Mouse (Mus musculus) kidney, postnatal 25 days (tissue): ENCODE results near the gene Tnip1.

Experiments used
- DNase-seq, 2 experiments: peaks; one replicate each; pipeline ENCODE4 v3.0.0; 2021; ENCODE audit warnings: mixed read lengths in 2 of 2

Gene Tnip1

DNA sequence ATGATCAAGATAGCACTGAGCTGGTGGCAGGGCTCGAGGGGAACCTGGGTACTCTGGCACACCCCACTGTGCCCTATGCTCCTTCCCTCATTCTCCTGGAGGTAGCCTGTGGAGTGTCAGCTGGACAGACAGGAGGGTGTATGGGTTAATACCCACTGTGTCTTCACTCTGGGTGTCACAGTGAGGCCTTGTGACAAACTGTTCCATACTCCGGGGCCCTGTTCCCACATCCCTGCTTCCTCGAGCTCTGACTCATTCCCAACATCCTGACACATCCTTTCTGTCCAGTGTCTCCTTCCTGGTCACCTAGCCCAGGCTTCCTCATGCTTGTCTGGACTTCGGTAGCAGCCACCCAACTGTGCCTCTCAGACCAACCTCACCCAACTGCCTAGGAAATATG, 56.3 kb downstream of the Tnip1 start:
- peak in 1 of 2 experiments; percentile 49 for DNase-seq

- peak; percentile 66 to 87 for DNase-seq
Measured at GRCm38 (mm10) chr11:54905931-54906330, 56.8 kb downstream of the Tnip1 start.

DNA sequence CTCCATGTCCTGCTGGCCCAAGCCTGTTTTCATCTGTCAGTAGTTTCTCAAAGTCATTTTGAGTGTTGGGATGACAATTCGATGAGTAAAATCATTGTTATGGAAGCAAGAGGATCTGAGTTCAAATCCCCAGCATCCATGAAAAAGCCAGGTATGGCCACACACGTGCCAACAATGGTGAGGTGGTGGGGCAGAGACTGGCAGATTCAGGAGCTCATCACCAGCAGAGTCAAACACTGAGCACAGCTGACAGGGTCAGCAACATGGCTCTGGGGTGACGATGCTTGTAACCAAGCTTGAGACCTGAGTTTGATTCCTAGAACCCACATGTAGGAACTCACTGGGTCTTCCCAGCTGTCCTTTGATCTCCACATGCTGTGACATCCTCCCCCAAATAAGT, 57.6 kb downstream of the Tnip1 start:
- DNase-seq = no peak

DNA sequence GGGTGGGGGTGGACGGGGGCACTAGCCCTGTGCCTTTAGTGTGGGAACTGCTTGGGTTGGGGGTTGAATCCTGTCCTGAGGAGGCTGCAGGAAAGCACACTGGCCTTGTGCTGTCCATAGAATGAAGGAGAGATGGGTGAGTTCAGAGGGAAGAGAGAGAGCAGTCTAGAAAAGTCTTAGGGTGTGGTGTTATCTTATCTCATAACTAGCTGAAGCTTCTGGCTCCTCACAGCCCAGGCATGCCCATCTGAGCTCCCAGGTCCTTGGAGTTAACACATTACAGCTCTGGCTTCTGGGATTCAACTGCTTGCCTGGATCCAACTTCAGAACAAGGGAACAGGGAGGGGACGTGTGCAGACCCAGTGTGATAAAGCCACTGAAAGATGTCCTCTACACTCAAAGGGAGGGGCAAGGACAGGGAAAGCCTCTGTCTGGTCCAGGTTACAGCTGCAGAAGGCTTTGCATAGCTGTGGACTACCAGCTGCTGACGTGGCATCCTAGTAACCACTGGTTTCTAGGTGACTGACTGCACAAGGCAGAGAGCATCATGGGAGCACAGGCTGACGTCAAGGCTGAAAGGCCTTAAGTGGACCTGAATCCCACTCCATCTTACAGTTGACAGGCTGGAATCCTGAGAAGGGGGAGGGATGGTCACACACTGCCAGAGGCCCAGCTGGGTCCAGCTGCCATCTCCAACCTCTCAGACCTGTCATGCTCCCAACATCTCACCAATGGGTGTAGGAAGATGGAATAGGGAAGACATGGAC, 58.6 kb downstream of the Tnip1 start:
- DNase-seq = peak in 1 of 2 experiments; percentile 85

DNA sequence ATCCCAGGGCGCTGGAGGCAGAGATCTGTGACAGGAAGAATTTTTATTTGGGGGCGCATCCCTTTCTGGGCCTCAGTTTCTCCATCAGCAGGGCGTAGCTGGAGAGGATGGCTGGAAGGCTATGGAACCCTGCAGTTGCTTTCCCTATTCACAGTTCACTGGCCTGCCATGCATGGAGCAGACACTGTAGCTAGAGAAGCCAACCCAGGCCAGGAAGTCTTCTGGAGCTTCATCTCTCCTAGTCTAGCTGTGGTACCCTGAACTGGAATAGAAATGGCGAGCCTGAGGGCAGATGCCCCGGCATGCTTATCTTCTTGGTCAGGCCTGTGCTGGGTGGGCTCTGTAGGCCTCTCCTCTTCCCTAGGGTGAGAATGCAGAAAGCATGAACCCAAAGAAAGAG, 59.4 kb downstream of the Tnip1 start:
- no peak for DNase-seq

DNA sequence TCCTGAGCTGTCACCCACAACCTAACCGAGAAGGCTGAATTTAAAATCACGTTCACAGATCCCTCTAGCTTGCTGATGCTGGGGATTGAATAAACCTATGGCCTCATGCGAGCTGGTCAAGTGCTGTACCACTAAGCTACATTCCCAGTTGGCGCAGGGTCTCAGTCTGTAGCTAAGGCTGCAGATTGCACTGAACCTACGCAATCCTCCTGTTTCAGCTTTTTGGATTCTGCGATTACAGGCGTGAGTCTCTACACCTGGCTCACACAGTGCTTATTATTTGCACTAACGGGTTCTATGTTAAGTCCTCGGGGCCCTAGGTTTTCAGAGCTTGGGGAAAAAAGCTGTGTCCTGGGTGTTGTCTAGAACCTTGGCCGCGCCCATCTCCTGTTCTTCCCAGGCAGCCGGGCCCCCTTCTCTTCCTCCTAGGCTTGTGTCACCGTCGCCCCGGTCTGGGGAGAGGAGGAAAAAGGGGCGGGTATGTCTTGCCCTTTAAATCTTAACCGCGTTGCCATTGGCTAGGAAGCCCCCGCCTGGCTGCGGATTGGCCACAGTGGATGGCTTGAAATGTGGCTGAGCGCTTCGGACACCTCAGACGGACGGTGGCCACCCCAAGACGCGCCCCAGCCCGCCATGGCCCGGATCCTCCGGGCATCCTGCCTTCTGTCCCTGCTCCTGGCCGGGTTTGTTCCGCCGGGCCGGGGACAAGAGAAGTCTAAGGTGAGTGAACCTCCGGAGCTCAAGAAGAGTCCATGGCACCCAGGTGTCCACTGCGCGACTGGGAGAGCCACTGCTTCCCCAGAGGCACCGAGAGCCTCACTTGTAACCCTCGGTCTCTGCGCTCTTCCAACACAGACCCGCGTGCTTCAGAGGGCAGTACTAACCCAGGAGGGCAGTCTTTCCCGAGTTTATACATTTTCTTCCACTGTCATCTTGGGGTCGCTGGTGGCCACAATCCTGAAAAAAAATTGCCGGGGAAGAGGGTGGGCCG, 60.1 kb downstream of the Tnip1 start, which contains the start of gene Gpx3:
Gpx3 (plus strand) TSS at position 121 of the 991 bp plus-strand sequence.
- peak; percentile 87 to 95 for DNase-seq

DNA sequence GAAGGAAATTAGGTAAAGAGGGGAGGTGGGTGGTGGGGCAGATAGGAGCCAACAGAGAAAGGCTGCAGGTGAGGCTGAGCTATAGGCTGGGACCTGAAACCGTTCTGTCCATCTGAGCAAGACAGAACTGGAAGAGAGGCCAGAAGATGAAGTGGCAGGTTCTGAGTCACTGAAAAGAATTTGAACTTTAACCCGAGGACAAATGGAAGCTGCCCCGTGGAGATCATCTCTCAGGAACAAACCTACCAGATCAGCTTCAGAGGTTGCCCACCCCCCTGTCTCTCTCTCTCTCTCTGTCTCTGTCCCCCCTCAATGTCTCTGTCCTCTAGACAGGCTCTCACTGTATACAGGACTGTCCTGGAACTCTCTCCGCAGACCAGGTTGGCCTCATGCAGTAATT, 63.1 kb downstream of the Tnip1 start:
- DNase-seq = peak in 1 of 2 experiments; percentile 64

- DNase-seq = peak; percentile 76 to 94
Measured at GRCm38 (mm10) chr11:54897470-54897869, 65.2 kb downstream of the Tnip1 start.

DNA sequence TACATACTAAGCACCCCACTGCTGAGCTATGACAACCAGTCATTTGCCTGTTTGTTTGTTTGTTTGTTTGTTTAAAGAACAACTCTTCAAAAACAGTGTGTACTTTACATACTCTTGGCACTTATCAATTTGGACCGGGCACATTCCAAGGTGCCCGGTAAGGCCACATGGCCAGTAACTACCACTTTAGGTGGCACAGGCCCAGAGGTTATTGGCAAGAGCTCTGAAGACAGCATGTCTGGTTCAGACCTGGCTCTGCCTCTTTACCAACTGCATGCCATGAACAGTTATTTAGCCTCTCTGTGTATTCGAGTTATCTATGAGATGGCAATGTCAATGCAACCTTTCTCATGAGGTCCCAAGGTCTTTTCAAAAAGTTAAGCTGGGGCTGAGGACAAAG, 66.1 kb downstream of the Tnip1 start:
- DNase-seq = peak; percentile 65 to 82

DNA sequence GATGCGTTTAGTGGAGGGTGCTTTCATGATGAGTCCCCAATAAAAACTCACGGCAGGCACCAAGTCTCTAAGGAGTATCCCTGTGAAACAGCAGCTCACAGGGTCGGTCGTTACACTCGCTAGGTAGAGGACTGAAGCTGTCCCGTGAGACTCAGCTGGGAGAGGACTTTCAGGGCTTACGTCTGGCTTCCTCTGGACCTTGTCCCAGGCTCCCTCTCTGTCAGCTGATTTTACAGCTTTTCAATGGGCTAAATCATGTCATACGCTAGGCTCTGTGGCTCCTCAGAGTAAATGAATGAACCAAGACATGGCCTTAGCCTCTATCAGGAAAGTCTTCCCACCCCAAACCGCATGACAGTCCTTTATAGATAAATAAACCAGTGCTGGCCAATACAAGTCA, 68.1 kb downstream of the Tnip1 start:
- peak; percentile 69 to 89 for DNase-seq

DNA sequence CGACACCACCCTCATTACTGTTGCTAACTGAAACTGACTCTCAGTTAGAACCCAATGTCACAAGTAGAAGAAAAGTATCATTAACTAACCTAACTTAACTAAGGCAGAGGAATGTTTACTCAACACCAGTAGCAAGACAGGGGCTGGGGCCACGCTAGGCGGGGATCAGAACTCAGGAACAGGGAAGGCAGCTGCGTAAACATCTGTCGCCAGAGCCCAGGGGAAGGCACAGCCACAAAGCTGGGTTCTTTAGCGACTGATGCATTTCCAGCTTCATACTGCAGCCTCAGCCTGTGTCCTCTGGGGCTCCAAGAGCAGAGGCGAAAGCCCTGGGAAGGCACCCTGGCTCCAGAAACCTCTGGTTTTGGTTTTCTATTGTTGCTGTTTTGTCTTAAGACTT, 70.6 kb downstream of the Tnip1 start:
- DNase-seq = peak in 1 of 2 experiments; percentile 71

- DNase-seq = no peak
Measured at GRCm38 (mm10) chr11:54891341-54891740, 71.4 kb downstream of the Tnip1 start.

DNA sequence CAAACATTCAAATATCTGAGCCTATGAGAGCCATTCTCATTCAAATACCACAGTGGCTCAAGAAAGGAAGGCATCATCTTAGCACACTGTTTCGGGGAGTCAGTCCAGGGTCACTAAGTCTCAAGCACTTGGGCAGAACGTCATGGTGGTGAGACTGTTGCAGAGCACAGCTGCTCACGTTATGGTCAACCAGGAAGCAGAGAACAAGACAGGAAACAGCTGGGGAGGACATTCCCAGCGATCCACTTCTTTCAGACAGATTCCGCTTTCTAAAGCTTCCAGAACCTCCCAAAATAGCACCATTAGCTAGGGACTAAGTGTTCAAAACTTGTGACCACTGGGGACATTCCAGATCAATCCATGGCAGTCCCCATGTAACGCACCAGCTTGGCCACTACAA, 74.8 kb downstream of the Tnip1 start:
- peak in 1 of 2 experiments; percentile 51 for DNase-seq

DNA sequence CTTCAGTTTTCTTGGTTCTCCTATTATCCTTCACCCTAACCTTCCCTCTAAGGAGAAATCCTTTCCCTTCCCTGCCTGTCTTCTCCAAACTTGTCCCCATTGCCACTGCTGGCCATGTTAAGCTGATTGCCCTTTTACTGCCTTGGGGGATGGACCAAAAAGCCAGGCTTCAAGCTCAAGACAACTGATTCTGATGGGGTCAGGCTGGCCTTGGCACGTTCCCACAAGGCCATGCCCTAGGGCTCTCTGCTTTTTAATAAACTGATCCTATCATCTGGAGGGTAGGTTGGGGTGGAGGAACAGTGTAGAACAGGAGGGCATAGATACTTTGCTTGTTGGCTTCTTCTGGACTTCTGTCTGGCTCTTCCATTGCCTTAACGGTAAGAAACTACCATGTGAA, 77.3 kb downstream of the Tnip1 start:
- peak in 1 of 2 experiments; percentile 59 for DNase-seq

DNA sequence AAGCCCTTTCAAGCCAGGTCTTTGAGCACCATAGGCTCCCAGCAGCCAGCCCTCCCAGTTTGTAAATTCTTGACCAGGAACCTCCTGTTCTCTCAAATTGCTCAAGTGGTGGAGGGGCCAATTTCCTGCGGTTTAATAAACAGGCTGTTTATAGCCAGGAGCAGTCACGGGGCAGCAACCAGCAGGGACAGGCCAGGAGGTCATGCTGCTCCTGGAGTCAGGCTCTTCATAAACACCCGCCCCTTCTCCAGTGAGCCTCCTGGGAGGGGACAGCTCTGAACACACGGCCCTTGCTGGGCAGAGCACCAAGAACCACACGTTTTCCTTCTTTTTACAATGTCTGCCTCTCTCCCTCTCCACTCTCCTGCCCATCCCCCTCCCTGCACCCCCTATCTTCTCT, 77.8 kb downstream of the Tnip1 start:
- DNase-seq = peak; percentile 84 to 96

GRCm38 (mm10) chr11:54884197-54884828, 78.4 kb downstream of the Tnip1 start:
- DNase-seq = no peak

DNA sequence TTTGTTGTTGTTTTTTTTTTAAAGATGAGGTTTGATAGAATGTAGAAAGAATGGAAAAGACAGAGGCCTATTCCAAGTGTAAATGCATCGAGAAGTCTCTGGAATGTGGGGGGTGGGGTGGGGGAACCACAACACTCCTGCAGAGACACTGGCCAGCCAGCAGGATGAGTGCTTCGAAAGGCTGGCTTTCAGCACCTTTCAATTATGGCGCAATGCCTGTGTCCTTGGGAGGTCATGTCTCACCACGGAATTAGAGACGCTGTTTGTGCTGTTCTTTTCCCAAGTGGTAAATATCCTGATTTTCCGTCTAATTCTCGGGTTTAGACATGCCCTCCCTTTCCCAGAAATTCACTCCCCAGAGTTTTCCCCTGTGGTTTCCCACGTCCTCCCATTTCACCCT, 80.0 kb downstream of the Tnip1 start:
- peak; percentile 67 to 88 for DNase-seq

DNA sequence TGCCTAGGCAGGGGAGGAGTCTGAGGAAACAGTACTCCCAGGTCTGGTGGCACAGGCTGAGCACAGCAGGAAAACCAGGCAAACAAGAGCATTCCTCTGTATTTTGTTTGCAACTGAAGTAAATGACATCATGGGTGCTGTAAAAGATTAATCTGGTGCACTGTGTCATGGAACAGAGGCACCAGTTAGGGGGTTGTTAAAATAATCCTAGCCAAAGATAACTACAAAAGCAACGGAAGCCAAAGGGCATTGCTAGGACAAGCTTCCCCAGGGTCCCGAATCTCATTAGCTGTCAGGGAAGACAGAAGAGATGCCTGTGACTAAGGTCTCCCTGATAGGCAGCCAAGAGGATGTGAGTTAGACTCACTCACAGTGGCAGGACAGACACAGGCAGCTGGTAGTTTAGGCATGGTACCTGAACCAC, 81.7 kb downstream of the Tnip1 start:
- DNase-seq = peak; percentile 66 to 89

- no peak for DNase-seq
Measured at GRCm38 (mm10) chr11:54879922-54880321, 82.8 kb downstream of the Tnip1 start.

DNA sequence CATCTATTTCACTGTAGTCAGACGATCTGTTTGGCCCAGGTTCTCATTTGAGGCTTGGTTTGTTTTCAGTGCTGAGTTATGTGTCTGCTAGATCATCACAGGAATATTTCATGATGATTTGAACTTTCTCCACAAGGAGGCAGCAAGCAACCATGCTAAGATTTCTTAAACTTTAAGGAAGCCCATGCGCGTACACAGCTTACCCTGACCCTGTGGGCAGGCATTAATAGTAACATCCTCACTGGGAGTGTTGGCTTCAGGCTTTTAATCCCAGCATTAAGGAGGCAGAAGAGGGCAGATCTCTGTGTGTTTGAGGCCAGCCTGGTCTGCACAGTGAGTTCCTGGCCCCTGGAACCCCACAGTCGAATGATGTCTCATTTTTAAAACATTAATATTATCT, 83.3 kb downstream of the Tnip1 start:
- DNase-seq = peak; percentile 68 to 77

DNA sequence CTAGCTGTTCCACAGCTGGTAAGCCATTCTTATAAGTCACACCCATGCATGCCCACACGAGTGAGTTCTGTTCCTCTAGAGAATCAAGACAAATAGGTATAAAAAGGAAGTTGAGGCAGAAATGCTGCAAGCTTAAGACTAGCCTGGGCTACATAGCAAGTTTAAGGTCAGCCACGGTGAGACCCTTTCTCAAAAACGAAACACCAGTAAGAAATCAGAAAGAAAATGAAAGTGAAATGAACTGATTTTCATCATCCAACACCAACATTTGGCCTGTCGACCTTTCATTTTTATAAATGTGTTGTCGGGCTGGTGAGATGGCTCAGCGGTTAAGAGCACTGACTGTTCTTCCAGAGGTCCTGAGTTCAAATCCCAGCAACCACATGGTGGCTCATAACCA, 83.8 kb downstream of the Tnip1 start:
- no peak for DNase-seq

DNA sequence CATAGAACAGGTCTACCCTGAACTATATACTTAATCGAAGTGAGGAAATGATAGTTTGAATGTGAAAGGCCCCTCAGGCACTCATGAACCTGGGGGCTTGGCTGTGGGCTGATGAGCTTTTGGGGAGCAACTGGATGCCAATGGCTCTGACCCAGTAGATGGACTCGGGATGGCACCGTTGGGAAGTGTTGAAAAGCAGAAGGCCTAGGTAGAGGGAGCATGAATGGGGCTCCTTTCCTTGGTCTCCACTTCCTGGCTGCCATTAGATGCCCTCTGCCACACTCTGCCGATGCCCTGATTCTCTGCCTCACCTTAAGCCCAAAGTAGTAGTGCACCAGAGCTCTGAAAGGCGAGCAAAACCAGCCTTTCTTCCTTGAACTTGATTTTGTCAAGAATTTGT, 86.7 kb downstream of the Tnip1 start:
- no peak for DNase-seq
